Mouse (Mus musculus): Measurements from ENCODE around the gene Slc39a1.
"Not testable (repeated sequence)": the region's sequence is repeated elsewhere in the genome, so short reads cannot be mapped to it uniquely, and the experiment has no call there.

Gene Slc39a1

GRCm38 (mm10) chr3:90241669-90242358 lies 6.2 kb upstream of the Slc39a1 start:
- no peak for DNase-seq

GRCm38 (mm10) chr3:90242984-90243775 lies 4.8 kb upstream of the Slc39a1 start, which contains the start of gene Creb3l4:
TSS of gene Creb3l4 (minus strand) at chr3:90243512.
- no peak for DNase-seq

GRCm38 (mm10) chr3:90245406-90245805 lies 2.6 kb upstream of the Slc39a1 start:
- no peak for DNase-seq

GRCm38 (mm10) chr3:90247630-90247959 lies 377 bp upstream of the Slc39a1 start:
- no peak for DNase-seq

- DNase-seq: peak; percentile 57
Measured at GRCm38 (mm10) chr3:90248746-90249100, 751 bp downstream of the Slc39a1 start.

- DNase-seq: no peak
Measured at GRCm38 (mm10) chr3:90250791-90251190, 2.8 kb downstream of the Slc39a1 start.

- not testable (repeated sequence) for DNase-seq
Measured at GRCm38 (mm10) chr3:90251731-90252226, 3.8 kb downstream of the Slc39a1 start.

- not testable (repeated sequence) for DNase-seq
Measured at GRCm38 (mm10) chr3:90252659-90253058, 4.7 kb downstream of the Slc39a1 start.

GRCm38 (mm10) chr3:90253174-90253573 lies 5.2 kb downstream of the Slc39a1 start:
- DNase-seq: not testable (repeated sequence)

- peak; percentile 92 for DNase-seq
Measured at GRCm38 (mm10) chr3:90253653-90254418, 5.9 kb downstream of the Slc39a1 start, which contains the start of gene Crtc2. TSS of gene Crtc2 (plus strand) at chr3:90254163.

- DNase-seq: no peak
Measured at GRCm38 (mm10) chr3:90254419-90255193, 6.6 kb downstream of the Slc39a1 start.

GRCm38 (mm10) chr3:90255194-90255565 lies 7.2 kb downstream of the Slc39a1 start:
- no peak for DNase-seq

- no peak for DNase-seq
Measured at GRCm38 (mm10) chr3:90255784-90256353, 7.9 kb downstream of the Slc39a1 start.

GRCm38 (mm10) chr3:90256731-90257530 lies 9.0 kb downstream of the Slc39a1 start:
- DNase-seq: no peak

- DNase-seq: no peak
Measured at GRCm38 (mm10) chr3:90258521-90258920, 10.5 kb downstream of the Slc39a1 start.

GRCm38 (mm10) chr3:90263121-90263771 lies 15.3 kb downstream of the Slc39a1 start:
- no peak for DNase-seq

GRCm38 (mm10) chr3:90264687-90265033 lies 16.7 kb downstream of the Slc39a1 start:
- DNase-seq: no peak

- peak; percentile 96 for DNase-seq
Measured at GRCm38 (mm10) chr3:90265034-90265931, 17.3 kb downstream of the Slc39a1 start, which contains the start of gene Dennd4b. TSS of gene Dennd4b (plus strand) at chr3:90265185.

- peak; percentile 67 for DNase-seq
Measured at GRCm38 (mm10) chr3:90265932-90266741, 18.2 kb downstream of the Slc39a1 start.
